Mouse (Mus musculus): ENCODE results near the gene Ovol3. TPM values are rescaled to one million over a fixed set of nuclear protein-coding genes. Genes with fewer than 3 reads are reported as not detected.
A peak's percentile ranks its signal among the peaks of the same experiment; 100 is the strongest.
"Not testable (repeated sequence)": the region's sequence is repeated elsewhere in the genome, so short reads cannot be mapped to it uniquely, and the experiment has no call there.

Ovol3 gene
- polyA plus RNA-seq, 1 experiment from 2014 or later: not detected

DNA sequence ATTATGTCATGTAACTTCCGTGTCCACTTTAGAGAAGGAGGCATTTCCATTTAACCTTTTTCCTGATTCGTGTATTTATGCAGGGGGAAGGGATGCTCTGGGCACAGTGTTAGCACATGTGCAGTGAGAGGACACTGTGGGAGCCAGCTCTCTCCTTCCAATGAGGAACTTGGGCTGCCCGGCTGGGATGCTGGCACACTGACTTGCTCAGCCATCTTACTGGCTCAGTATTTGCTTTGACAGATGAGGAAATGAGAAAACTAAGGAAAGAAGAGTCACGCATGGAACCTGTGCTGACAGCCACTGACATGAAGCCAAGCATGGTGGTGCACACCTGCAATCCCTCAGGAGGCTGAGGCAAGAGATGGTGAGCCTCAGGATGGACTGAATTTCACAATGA, 34.1 kb upstream of the Ovol3 start:
- Histone ChIP-seq H3K36me3 (ENCODE audit: control insufficient read depth, insufficient read depth, low read length) (peaks cover 7% of the 10 kb centered on the region), H3K4me3 (ENCODE audit: low read depth, low read length) (no peak overlapping the region), H3K9me3 (replicated peaks; ENCODE audit: control insufficient read depth, low read length) (no peaks in the 10 kb centered on the region), H3K27ac (ENCODE audit: low read depth, low read length) (no peak overlapping the region), H3K4me2 (no peak overlapping the region), H3K4me1 (ENCODE audit: control insufficient read depth, insufficient read depth, low read length) (peaks cover 7% of the 10 kb centered on the region), H3K27me3 (ENCODE audit: control insufficient read depth, insufficient read depth, low read length) (no peaks in the 10 kb centered on the region), H3K9ac (ENCODE audit: low read depth, low read length) (no peak overlapping the region)
- ATAC-seq (replicated peaks; ENCODE audit: insufficient number of reproducible peaks, low FRiP score, low TSS enrichment): no peak
- 80% methylated on average over 4 of the region's 4 CpGs for WGBS (ENCODE audit: insufficient replicate concordance)

DNA sequence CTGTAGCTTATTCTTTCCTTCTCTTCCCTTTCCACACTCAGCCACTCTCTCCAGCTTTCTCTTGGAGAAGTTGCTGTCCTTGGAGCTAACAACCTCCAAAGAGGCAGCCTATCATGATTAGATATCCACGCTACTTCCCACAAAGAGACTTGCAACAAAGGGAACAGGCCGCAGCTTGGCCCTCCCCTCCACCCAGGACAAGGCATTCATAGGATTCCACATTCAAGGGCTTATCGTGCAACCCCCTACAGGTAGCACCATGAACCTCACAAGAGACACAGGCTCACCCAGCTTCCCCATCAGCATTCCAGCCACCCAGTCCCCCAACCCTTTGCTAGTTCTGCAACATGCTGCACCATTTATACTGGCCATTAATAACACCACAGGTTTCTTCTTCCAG, 31.3 kb upstream of the Ovol3 start:
- WGBS (ENCODE audit: insufficient replicate concordance): 45% methylated on average over 3 of the region's 3 CpGs
- H3K9ac ChIP-seq (ENCODE audit: low read depth, low read length): no peak overlapping the region
- no peak overlapping the region for H3K4me3 ChIP-seq (ENCODE audit: low read depth, low read length)
- peak overlapping the region; percentile 24; the same call in 1 of the 2 replicates for H3K27ac ChIP-seq (ENCODE audit: low read depth, low read length)
- no peak overlapping the region for H3K4me2 ChIP-seq
- no peaks in the 10 kb centered on the region for H3K9me3 ChIP-seq (replicated peaks; ENCODE audit: control insufficient read depth, low read length)
- ATAC-seq (replicated peaks; ENCODE audit: insufficient number of reproducible peaks, low FRiP score, low TSS enrichment): no peak
- H3K27me3 ChIP-seq (ENCODE audit: control insufficient read depth, insufficient read depth, low read length): no peaks in the 10 kb centered on the region
- peaks cover 7% of the 10 kb centered on the region for H3K36me3 ChIP-seq (ENCODE audit: control insufficient read depth, insufficient read depth, low read length)
- peaks cover 4% of the 10 kb centered on the region; the same call in 1 of the 2 replicates for H3K4me1 ChIP-seq (ENCODE audit: control insufficient read depth, insufficient read depth, low read length)

DNA sequence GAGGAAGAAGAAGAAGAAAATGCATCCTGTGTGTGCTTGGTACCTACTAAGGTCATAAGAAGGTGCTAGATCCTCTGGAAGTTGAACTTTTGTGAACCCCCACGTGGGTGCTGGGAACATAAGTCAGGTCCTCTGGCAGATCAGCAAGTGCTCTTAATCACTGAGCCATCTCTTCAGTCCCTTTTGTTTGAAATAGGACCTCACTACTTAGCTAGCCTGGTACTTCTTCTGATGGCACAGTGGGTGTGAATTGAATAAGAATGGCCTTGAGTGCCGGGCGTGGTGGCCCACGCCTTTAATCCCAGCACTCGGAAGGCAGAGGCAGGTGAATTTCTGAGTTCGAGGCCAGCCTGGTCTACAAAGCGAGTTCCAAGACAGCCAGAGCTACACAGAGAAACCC, 30.4 kb upstream of the Ovol3 start:
- H3K4me3 ChIP-seq (ENCODE audit: low read depth, low read length): no peak overlapping the region
- H3K9me3 ChIP-seq (replicated peaks; ENCODE audit: control insufficient read depth, low read length): no peaks in the 10 kb centered on the region
- 89% methylated on average over 7 of the region's 7 CpGs for WGBS (ENCODE audit: insufficient replicate concordance)
- no peaks in the 10 kb centered on the region for H3K27me3 ChIP-seq (ENCODE audit: control insufficient read depth, insufficient read depth, low read length)
- H3K27ac ChIP-seq (ENCODE audit: low read depth, low read length): no peak overlapping the region
- H3K36me3 ChIP-seq (ENCODE audit: control insufficient read depth, insufficient read depth, low read length): peaks cover 2% of the 10 kb centered on the region
- H3K4me1 ChIP-seq (ENCODE audit: control insufficient read depth, insufficient read depth, low read length): peaks cover 4% of the 10 kb centered on the region; the same call in 1 of the 2 replicates
- no peak overlapping the region for H3K4me2 ChIP-seq
- H3K9ac ChIP-seq (ENCODE audit: low read depth, low read length): no peak overlapping the region
- ATAC-seq (replicated peaks; ENCODE audit: insufficient number of reproducible peaks, low FRiP score, low TSS enrichment): no peak

DNA sequence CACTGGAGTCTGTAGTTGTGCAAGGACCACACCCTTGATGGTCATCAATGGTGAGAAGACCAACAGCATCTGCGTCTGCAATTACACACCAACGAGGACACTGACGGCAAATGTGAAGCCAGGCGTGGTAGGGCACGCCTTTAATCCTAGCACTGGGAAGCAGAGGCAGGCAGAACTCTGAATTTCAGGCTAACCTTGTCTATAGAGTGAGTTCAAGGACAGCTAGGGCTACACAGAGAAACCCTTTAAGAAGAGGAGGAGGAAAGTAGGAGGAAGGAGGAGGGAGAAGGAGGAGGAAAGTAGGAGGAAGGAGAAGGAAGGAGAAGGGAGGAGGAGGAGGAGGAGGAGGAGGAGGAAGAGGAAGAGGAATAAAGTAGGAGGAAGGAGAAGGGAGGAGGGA, 30.0 kb upstream of the Ovol3 start:
- Histone ChIP-seq H3K9ac (ENCODE audit: low read depth, low read length) (no peak overlapping the region), H3K27me3 (ENCODE audit: control insufficient read depth, insufficient read depth, low read length) (no peaks in the 10 kb centered on the region), H3K4me1 (ENCODE audit: control insufficient read depth, insufficient read depth, low read length) (peaks cover 4% of the 10 kb centered on the region; the same call in 1 of the 2 replicates), H3K36me3 (ENCODE audit: control insufficient read depth, insufficient read depth, low read length) (no peaks in the 10 kb centered on the region; the same call in none of the 2 replicates), H3K4me2 (no peak overlapping the region), H3K27ac (ENCODE audit: low read depth, low read length) (no peak overlapping the region), H3K4me3 (ENCODE audit: low read depth, low read length) (no peak overlapping the region), H3K9me3 (replicated peaks; ENCODE audit: control insufficient read depth, low read length) (no peaks in the 10 kb centered on the region)
- no peak for ATAC-seq (replicated peaks; ENCODE audit: insufficient number of reproducible peaks, low FRiP score, low TSS enrichment)
- 95% methylated on average over 5 of the region's 5 CpGs for WGBS (ENCODE audit: insufficient replicate concordance)

DNA sequence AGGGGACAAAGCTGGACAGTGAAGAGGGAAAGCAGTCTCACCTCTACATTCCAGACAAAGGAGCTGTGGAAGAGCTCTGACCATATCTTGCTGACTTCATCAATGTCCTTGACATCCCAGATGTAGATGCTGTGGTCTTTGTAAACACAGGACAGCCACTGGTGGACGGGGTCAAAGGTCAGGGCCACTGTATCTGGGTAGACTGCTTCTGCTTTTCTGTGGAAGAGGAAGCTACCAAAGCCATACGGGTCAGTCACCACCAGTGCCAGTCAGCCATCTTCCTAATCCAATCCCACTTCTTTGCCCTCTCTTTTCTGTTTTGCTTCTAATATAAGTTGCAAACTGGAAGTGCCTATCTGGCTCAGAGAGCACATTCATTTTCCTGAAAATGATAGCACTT, 29.5 kb upstream of the Ovol3 start:
- no peak overlapping the region for H3K27ac ChIP-seq (ENCODE audit: low read depth, low read length)
- WGBS (ENCODE audit: insufficient replicate concordance): 71% methylated on average over 2 of the region's 2 CpGs

DNA sequence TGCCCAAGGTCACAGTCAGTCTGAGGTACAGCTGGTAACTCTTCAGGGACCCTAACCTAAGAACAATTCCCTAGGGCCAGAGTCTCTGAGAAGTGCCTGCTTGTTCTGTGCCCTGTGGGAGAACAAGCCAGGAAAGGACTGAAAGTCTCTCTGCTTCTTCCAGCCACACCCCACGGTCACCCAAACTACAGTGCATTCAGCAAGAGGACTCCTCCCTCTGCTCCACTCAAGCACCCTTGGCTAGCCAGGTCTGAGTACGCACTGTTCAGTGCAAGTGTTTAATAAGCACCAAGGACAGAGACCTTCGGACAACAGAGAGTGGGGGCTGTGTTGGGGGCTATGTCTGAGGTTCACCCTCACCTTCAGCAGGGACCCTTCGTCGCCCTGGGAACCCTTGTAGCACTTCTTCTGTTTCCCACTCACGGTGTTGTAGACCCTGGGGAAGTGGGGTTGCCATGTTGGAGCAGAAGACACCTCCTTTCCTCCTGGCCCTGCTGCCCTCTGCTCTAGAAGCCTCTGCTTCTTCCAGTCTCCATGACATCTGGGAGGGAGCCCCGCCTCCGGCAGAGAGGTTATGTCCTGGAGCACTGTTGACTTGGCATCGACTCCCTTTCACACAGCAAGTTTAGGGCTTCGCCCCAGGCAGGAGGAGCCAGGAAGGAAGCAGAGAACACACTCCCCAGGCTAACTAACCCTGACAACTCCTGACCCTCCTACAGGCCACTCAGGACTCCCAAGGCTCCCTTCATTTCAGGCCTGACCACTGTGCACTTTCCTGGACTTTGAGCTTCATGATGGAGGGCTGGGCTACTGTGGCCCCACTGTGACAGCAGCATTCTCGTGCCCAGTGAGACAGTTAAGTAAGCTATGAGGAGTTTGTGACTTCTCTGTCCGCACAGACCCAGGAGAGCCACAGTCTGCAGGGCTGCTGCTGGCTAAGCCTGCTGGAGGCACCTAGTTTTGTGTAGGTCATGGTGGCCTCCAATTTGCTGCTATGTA, 16.7 kb upstream of the Ovol3 start:
- no peak overlapping the region for H3K4me3 ChIP-seq (ENCODE audit: low read depth, low read length)
- H3K4me1 ChIP-seq (ENCODE audit: control insufficient read depth, insufficient read depth, low read length): no peaks in the 10 kb centered on the region
- no peak for ATAC-seq (replicated peaks; ENCODE audit: insufficient number of reproducible peaks, low FRiP score, low TSS enrichment)
- no peak overlapping the region for H3K27ac ChIP-seq (ENCODE audit: low read depth, low read length)
- H3K27me3 ChIP-seq (ENCODE audit: control insufficient read depth, insufficient read depth, low read length): no peaks in the 10 kb centered on the region
- no peaks in the 10 kb centered on the region for H3K9me3 ChIP-seq (replicated peaks; ENCODE audit: control insufficient read depth, low read length)
- H3K9ac ChIP-seq (ENCODE audit: low read depth, low read length): no peak overlapping the region
- 84% methylated on average over 12 of the region's 12 CpGs for WGBS (ENCODE audit: insufficient replicate concordance)
- H3K36me3 ChIP-seq (ENCODE audit: control insufficient read depth, insufficient read depth, low read length): peaks cover 12% of the 10 kb centered on the region; the same call in 1 of the 2 replicates
- no peak overlapping the region for H3K4me2 ChIP-seq

More for the DNA sequence above, 29.5 kb upstream of the Ovol3 start:
- Histone ChIP-seq H3K4me1 (ENCODE audit: control insufficient read depth, insufficient read depth, low read length) (peaks cover 4% of the 10 kb centered on the region; the same call in 1 of the 2 replicates), H3K36me3 (ENCODE audit: control insufficient read depth, insufficient read depth, low read length) (no peaks in the 10 kb centered on the region; the same call in none of the 2 replicates), H3K9ac (ENCODE audit: low read depth, low read length) (no peak overlapping the region), H3K9me3 (replicated peaks; ENCODE audit: control insufficient read depth, low read length) (no peaks in the 10 kb centered on the region), H3K4me2 (no peak overlapping the region), H3K4me3 (ENCODE audit: low read depth, low read length) (no peak overlapping the region), H3K27me3 (ENCODE audit: control insufficient read depth, insufficient read depth, low read length) (no peaks in the 10 kb centered on the region)
- ATAC-seq (replicated peaks; ENCODE audit: insufficient number of reproducible peaks, low FRiP score, low TSS enrichment): no peak

DNA sequence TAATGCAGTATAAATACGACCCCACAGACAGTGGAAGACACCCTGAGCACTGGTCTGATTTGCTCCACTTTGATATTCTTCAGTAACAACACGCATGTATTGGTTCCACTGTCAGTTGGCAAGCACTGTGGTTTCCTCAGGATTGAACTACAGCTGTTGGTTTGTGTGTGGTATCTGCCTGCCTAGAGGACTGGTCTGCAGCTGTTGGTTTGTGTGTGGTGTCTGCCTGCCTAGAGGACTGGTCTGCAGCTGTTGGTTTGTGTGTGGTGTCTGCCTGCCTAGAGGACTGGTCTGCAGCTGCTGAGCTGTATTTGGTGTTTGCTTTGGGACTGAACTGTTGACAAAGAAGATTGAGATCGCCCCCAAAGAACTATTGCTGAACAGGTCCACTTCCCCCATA, 1.8 kb upstream of the Ovol3 start:
- H3K9ac ChIP-seq (ENCODE audit: low read depth, low read length): not testable (repeated sequence)

DNA sequence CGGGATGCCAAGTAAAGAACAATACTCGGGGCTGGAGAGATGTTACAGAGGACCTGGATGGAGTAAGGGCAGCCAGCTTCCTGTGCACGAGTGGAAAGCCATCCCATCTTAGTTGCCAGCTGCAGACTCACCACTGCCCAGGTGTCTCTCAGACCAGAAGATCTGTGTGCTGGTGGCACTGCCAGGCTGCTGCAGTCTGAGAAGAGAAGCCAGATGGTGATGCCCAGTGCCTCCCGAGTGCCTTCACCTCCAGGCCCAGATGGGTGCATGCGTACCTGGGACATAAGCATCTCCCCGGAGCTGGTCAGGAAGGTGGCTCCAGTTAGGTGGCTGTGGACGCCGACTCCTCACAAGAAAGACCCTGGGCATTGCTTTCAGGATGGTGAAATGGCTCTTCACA, 434 bp downstream of the Ovol3 start:
- Histone ChIP-seq H3K27me3 (ENCODE audit: control insufficient read depth, insufficient read depth, low read length) (no peaks in the 10 kb centered on the region), H3K4me3 (ENCODE audit: low read depth, low read length) (no peak overlapping the region), H3K4me2 (no peak overlapping the region), H3K36me3 (ENCODE audit: control insufficient read depth, insufficient read depth, low read length) (0 out of 2 replicates have a peak, but pooled peaks cover under 1% of the 10 kb centered on the region), H3K9ac (ENCODE audit: low read depth, low read length) (no peak overlapping the region), H3K27ac (ENCODE audit: low read depth, low read length) (no peak overlapping the region), H3K9me3 (replicated peaks; ENCODE audit: control insufficient read depth, low read length) (no peaks in the 10 kb centered on the region), H3K4me1 (ENCODE audit: control insufficient read depth, insufficient read depth, low read length) (peaks cover 6% of the 10 kb centered on the region; the same call in 1 of the 2 replicates)
- ATAC-seq (replicated peaks; ENCODE audit: insufficient number of reproducible peaks, low FRiP score, low TSS enrichment): no peak
- 88% methylated on average over 8 of the region's 8 CpGs for WGBS (ENCODE audit: insufficient replicate concordance)

More for the DNA sequence above, 1.8 kb upstream of the Ovol3 start:
- H3K27ac ChIP-seq (ENCODE audit: low read depth, low read length); H3K4me3 ChIP-seq (ENCODE audit: low read depth, low read length); H3K4me1 ChIP-seq (ENCODE audit: control insufficient read depth, insufficient read depth, low read length); H3K4me2 ChIP-seq; H3K36me3 ChIP-seq (ENCODE audit: control insufficient read depth, insufficient read depth, low read length); H3K9me3 ChIP-seq (replicated peaks; ENCODE audit: control insufficient read depth, low read length); H3K27me3 ChIP-seq (ENCODE audit: control insufficient read depth, insufficient read depth, low read length); ATAC-seq (replicated peaks; ENCODE audit: insufficient number of reproducible peaks, low FRiP score, low TSS enrichment): not testable (repeated sequence)
- 79% methylated on average over 3 of the region's 3 CpGs for WGBS (ENCODE audit: insufficient replicate concordance)
